Mouse (Mus musculus) testis, adult 2 months (tissue): ENCODE measurements at regions not wholly inside any gene's neighbourhood (a gene's known extent, or its start where the extent isn't known, plus 50 kb on each side); places are given as distances from the start of the nearest gene placed in this dataset.

Experiments
- H3K27ac ChIP-seq: fragments of 200-500 bp; 2 replicates; pipeline ENCODE4 v1.5.1; 2012; ENCODE audit warnings: low read depth, low read length; ENCODE audit not compliant: control insufficient read depth, insufficient read depth
- H3K27me3 ChIP-seq: fragments of 200-500 bp; 2 replicates; pipeline ENCODE4 v1.6.1; 2012; ENCODE audit warnings: mild to moderate bottlenecking, low read length, moderate library complexity; ENCODE audit not compliant: control insufficient read depth, insufficient read depth
- H3K36me3 ChIP-seq: fragments of 200-500 bp; 2 replicates; pipeline ENCODE4 v1.6.1; 2012; ENCODE audit warnings: mild to moderate bottlenecking, low read length; ENCODE audit not compliant: control insufficient read depth, insufficient read depth
- H3K4me1 ChIP-seq: fragments of 200-500 bp; 2 replicates; pipeline ENCODE4 v1.6.1; 2012; ENCODE audit warnings: low read length; ENCODE audit not compliant: control insufficient read depth, insufficient read depth
- H3K4me3 ChIP-seq: fragments of 200-500 bp; 2 replicates; pipeline ENCODE4 v1.5.1; 2012; ENCODE audit warnings: low read depth, mild to moderate bottlenecking, low read length, moderate library complexity, mixed read lengths; ENCODE audit not compliant: control insufficient read depth
- CTCF ChIP-seq: fragments of 200-500 bp; IDR thresholded peaks from 2 replicates; pipeline ENCODE4 v1.5.1; 2012; ENCODE audit warnings: low read depth, mild to moderate bottlenecking, inconsistent platforms, low read length, moderate library complexity; ENCODE audit not compliant: control insufficient read depth, insufficient read depth, insufficient replicate concordance
- POLR2A ChIP-seq: fragments of 200-500 bp; IDR thresholded peaks from 2 replicates; pipeline ENCODE4 v1.6.1; 2012; ENCODE audit warnings: low read depth, mild to moderate bottlenecking, inconsistent platforms, low read length, moderate library complexity; ENCODE audit not compliant: control insufficient read depth

DNA sequence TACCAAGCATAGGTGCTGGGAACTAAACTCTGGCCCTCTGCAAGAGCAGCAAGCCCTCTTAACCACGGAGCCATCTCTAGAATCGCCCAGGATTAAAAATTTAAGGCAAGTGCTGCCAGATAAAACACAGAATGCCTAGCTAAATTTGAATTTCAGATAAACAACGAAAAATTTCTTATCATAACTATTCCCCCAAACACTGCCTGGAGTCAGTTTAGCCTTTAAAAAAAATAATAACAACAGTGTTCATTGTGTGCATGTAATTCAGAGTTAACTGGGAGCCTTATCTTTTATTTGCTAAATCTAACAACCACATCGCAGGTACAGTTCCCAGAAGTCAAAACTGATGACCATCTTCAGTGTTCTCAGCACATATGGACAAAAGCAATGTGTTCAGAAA is 132.1 kb downstream of the Zfp36l1 start:
- Histone ChIP-seq H3K27ac (no peak overlapping the region), H3K4me1 (no peaks in the 10 kb centered on the region), H3K36me3 (no peaks in the 10 kb centered on the region), H3K27me3 (no peaks in the 10 kb centered on the region), H3K4me3 (no peak overlapping the region)
- no peak for TF ChIP-seq POLR2A
- TF ChIP-seq CTCF, result no peak

DNA sequence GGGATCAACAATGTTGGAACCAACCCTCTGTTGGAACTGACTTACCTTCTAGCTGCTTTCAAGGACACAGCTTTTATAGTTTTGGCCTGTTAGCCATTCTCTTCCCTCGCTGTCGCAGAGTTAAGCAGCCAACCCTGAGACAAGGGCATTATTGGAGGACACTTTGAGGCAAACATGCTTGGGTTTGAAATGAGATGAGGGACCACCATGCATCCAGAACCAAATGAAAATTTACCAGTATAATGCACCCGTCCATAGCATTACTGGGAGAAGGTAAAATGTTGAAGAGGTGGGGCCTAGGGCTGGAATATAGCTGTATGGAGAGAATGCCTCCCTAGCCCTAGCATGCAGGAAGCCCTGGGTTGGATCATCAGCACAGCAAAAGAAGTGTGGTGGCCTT is 135.7 kb downstream of the Zfp36l1 start:
- TF ChIP-seq POLR2A (no peak), CTCF (no peak)

DNA sequence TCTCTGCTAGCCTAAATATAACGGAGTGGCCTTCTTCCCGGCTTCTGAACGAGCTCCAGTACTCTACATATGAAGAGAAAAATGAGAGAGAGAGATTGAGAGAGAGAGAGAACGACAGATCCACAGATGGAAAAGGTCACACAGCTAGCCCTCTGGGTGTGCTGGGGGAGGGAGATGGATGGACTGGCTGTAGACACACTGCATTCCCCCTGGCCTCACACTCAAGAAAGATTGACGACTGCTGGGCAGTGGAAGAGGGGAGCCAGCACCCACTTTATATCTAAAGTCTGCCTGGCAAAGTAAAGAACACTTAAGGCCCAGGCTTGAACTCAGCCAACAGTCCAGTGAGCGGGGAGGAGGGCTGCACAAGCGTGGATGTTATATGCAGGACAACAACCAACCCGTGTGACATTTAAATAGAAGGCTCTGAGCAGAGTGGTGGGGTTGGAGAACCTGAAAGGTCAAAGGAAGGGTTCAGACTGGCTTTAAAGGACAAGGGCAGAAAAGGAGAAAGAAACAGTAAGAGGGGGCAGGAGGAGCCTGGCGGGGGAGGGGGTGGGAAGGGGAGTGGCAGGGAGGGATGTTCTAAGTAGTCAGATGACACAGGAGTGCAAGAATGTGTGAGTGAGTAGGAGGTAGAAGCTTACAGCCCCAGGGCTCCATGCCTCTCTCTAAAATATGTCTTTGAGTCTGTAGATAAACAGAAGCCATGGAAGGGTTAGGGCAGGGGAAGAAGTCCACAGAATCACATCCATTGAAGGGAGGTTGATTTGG is 137.2 kb downstream of the Zfp36l1 start:
- no peak for TF ChIP-seq CTCF
- no peaks in the 10 kb centered on the region for H3K4me1 ChIP-seq
- H3K27me3 ChIP-seq, result no peaks in the 10 kb centered on the region
- no peak overlapping the region for H3K27ac ChIP-seq
- H3K4me3 ChIP-seq, result no peak overlapping the region
- H3K36me3 ChIP-seq, result no peaks in the 10 kb centered on the region

More for the DNA sequence above, 135.7 kb downstream of the Zfp36l1 start:
- H3K4me1 ChIP-seq, result no peaks in the 10 kb centered on the region
- H3K27ac ChIP-seq, result no peak overlapping the region
- no peaks in the 10 kb centered on the region for H3K36me3 ChIP-seq
- no peak overlapping the region for H3K4me3 ChIP-seq
- H3K27me3 ChIP-seq, result no peaks in the 10 kb centered on the region

- TF ChIP-seq CTCF (no peak), POLR2A (no peak)
- H3K4me1 ChIP-seq, result no peaks in the 10 kb centered on the region
- no peak overlapping the region for H3K27ac ChIP-seq
- no peaks in the 10 kb centered on the region for H3K27me3 ChIP-seq
- no peaks in the 10 kb centered on the region for H3K36me3 ChIP-seq
- H3K4me3 ChIP-seq, result no peak overlapping the region
These were observed 137.8 kb downstream of the Zfp36l1 start for GRCm38 (mm10) chr12:79975050-79975449.

- H3K27ac ChIP-seq, result no peak overlapping the region
- TF ChIP-seq CTCF, result no peak
- no peak for TF ChIP-seq POLR2A
- H3K36me3 ChIP-seq, result no peaks in the 10 kb centered on the region
- H3K4me3 ChIP-seq, result no peak overlapping the region
- peaks cover under 1% of the 10 kb centered on the region; the same call in 1 of the 2 replicates for H3K4me1 ChIP-seq
- H3K27me3 ChIP-seq, result no peaks in the 10 kb centered on the region
These were observed 138.3 kb downstream of the Zfp36l1 start for GRCm38 (mm10) chr12:79974530-79974929.

DNA sequence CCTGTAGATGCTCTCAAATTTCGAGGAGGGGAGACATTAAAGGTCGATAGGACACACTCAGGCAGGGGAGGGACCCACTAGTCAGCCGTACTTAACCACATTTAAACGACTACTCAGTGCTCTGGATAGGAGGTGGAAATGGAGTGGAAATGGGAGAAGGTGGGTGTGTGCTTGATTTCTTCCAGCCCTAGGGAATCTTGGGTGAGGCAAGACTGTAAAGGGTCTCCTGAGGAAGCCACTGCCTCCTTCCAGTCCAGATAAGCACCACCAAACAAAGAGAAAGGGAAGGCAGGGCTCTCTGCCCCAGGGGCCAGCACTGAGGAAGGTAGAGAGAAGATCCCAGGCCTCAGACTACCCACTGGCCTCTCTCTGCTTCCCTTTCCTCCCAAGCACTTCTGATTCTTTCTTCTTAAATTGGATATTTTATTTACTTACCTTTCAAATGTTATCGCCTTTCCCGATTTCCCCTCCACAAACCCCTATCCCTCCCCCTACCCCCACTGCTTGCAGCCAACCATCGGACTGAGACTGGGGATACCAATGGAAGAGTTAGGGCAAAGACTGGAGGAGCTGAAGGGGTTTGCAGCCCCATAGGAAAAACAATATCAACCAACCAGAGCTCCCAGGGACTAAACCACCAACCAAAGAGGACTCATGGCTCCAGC is 139.1 kb downstream of the Zfp36l1 start:
- Histone ChIP-seq H3K36me3 (no peaks in the 10 kb centered on the region), H3K4me1 (peaks cover 2% of the 10 kb centered on the region; the same call in 1 of the 2 replicates), H3K27me3 (no peaks in the 10 kb centered on the region), H3K4me3 (no peak overlapping the region), H3K27ac (no peak overlapping the region)
- no peak for TF ChIP-seq POLR2A
- no peak for TF ChIP-seq CTCF

GRCm38 (mm10) chr12:79970981-79971390 is 141.8 kb downstream of the Zfp36l1 start:
- Histone ChIP-seq H3K27me3 (no peaks in the 10 kb centered on the region), H3K4me1 (peaks cover 6% of the 10 kb centered on the region), H3K4me3 (no peak overlapping the region), H3K36me3 (no peaks in the 10 kb centered on the region), H3K27ac (peak overlapping the region; percentile 19; the same call in 1 of the 2 replicates)
- TF ChIP-seq POLR2A (no peak), CTCF (no peak)
